ENCODE assay signal across 8 mouse cellular contexts in genomic region chr12:111037241-111038180, GRCm38 (mm10). TPM values are rescaled to one million over a fixed set of nuclear protein-coding genes. Genes with fewer than 3 reads are reported as not detected.
A peak's percentile ranks its signal among the peaks of the same experiment; 100 is the strongest.
DNase-seq lines count a peak whose midpoint lies in the region; ATAC-seq and TF ChIP-seq lines count a peak whose summit lies in the region.

No protein-coding gene starts in this region.

- H3K9me3 ChIP-seq in lung, embryonic 14.5 days (ENCODE audit: low read depth, low read length) = no peaks in the 10 kb centered on the region

- no peak for ATAC-seq in lung, embryonic 14.5 days (ENCODE audit: insufficient read depth)
- no peak for ATAC-seq in activated CD4-positive, CD25-positive, alpha-beta regulatory T cell, adult 4 months

- WGBS in lung, embryonic 14.5 days = 47% methylated on average over 18 of the region's 18 CpGs

- peak overlapping the region; percentile 72 for H3K4me2 ChIP-seq in lung, embryonic 14.5 days

- no peaks in the 10 kb centered on the region for H3K27me3 ChIP-seq in lung, embryonic 14.5 days (ENCODE audit: insufficient read depth, low read length)

- peak overlapping the region; percentile 97 for H3K4me3 ChIP-seq in lung, embryonic 14.5 days (ENCODE audit: low read depth, low read length)

- H3K27ac ChIP-seq in lung, embryonic 14.5 days (ENCODE audit: low read depth) = peak overlapping the region; percentile 98

- DNase-seq in right cerebral cortex, postnatal 10 days (ENCODE audit: low spot score in 2 of 2) = peak; percentile 35 to 57
- DNase-seq in right cerebral cortex, adult 18-20 months = no peak
- DNase-seq in cerebellum, adult 8-10 months = peak; percentile 29
- peak; percentile 19 for DNase-seq in heart, adult 8-10 months (ENCODE audit: low spot score)
- peak; percentile 42 for DNase-seq in kidney, adult 18-20 months
- DNase-seq in lung, embryonic 14.5 days = peak; percentile 63
- peak; percentile 41 for DNase-seq in retina, postnatal 1 day

- peaks cover 19% of the 10 kb centered on the region for H3K4me1 ChIP-seq in lung, embryonic 14.5 days (ENCODE audit: insufficient read depth)

- H3K9ac ChIP-seq in lung, embryonic 14.5 days = peak overlapping the region; percentile 82

- TF ChIP-seq CTCF in lung, embryonic 14.5 days (IDR thresholded peaks at IDR 0.05; ENCODE audit: low read depth) = no peak

- peaks cover 4% of the 10 kb centered on the region; the same call in 1 of the 2 replicates for H3K36me3 ChIP-seq in lung, embryonic 14.5 days (ENCODE audit: insufficient read depth)

RNA-seq across cellular contexts. Expression of gene Rcor1, which starts 1.6 kb away (rescaled TPM):
- total RNA-seq in heart, adult 8-10 months (2022) = 10 to 100 TPM; 11.9 to 14.3 (median 13.4) TPM
- 14.4 and 17.0 TPM in 2 replicates for polyA plus RNA-seq in lung, embryonic 14.5 days (2014; fragmentation: Nextera tagmentation; extraction: Ambion mirVana)
- 10 to 100 TPM; 14.7 to 15.9 TPM for polyA plus RNA-seq in activated CD4-positive, CD25-positive, alpha-beta regulatory T cell, adult 4 months (2017; shearing (Covaris generic))

RNA-seq across cellular contexts. Expression of gene Ankrd9, which starts 58.7 kb away (rescaled TPM):
- 10 to 100 TPM; 61.3 to 73.8 (median 68.6) TPM for total RNA-seq in heart, adult 8-10 months (2022)
- polyA plus RNA-seq in lung, embryonic 14.5 days (2014; fragmentation: Nextera tagmentation; extraction: Ambion mirVana) = 11.2 and 14.2 TPM in 2 replicates
- polyA plus RNA-seq in activated CD4-positive, CD25-positive, alpha-beta regulatory T cell, adult 4 months (2017; shearing (Covaris generic)) = 1 to 10 TPM in 1 of 2 experiments, under 1 TPM in 1; 0.74 to 1.2 TPM
